Mouse (Mus musculus) CH12.LX (cell line): ENCODE data around the gene Arhgap4. TPM values are rescaled to one million over a fixed set of nuclear protein-coding genes. Genes with fewer than 3 reads are reported as not detected.

ENCODE experiments used
- DNase-seq: peaks from one replicate; pipeline ENCODE4 v3.0.0-alpha.2; 2013; ENCODE audit errors: extremely low read depth
- H3K27ac ChIP-seq: 2 replicates; pipeline ENCODE4 v1.5.1; 2012; ENCODE audit warnings: low read depth, mild to moderate bottlenecking, control low read depth, moderate library complexity; ENCODE audit not compliant: insufficient read depth
- H3K27me3 ChIP-seq: replicated peaks from 2 replicates; pipeline ENCODE3; 2012; ENCODE audit warnings: inconsistent platforms
- H3K36me3 ChIP-seq, 2 experiments: replicated peaks in 1 of 2; 2 replicates each; pipeline versions ENCODE3 to v1.6.1; 2012; ENCODE audit warnings: inconsistent platforms in 1 of 2, low read length in 1 of 2, mild to moderate bottlenecking in 1 of 2, mixed read lengths in 1 of 2, moderate library complexity in 1 of 2; ENCODE audit not compliant: control insufficient read depth in 1 of 2, insufficient read depth in 1 of 2
- H3K4me1 ChIP-seq, 2 experiments: 2 replicates each; pipeline ENCODE4 v1.6.1; 2012; ENCODE audit warnings: inconsistent platforms in 1 of 2, moderate library complexity in 1 of 2; ENCODE audit not compliant: insufficient read depth in 2 of 2, control insufficient read depth in 1 of 2
- H3K4me2 ChIP-seq: 2 replicates; pipeline ENCODE4 v1.6.1; 2012; ENCODE audit warnings: low read depth, mild to moderate bottlenecking, control low read depth; ENCODE audit not compliant: poor library complexity, insufficient read depth, severe bottlenecking
- H3K4me3 ChIP-seq, 3 experiments: fragments of 150-350 bp in 1 of 3; sonication (generic) in 1 of 3; replicated peaks in 1 of 3; 2 replicates each; pipeline versions ENCODE3 to v1.5.1; 2011 to 2012; ENCODE audit warnings: low read depth in 2 of 3, low read length in 2 of 3, mild to moderate bottlenecking in 2 of 3, moderate library complexity in 2 of 3, control low read depth in 1 of 3, improper control_type of control experiment in 1 of 3, inconsistent platforms in 1 of 3, mixed read lengths in 1 of 3; ENCODE audit not compliant: poor library complexity in 1 of 3
- H3K79me2 ChIP-seq: replicated peaks from 2 replicates; pipeline ENCODE4 v1.6.1; 2012; ENCODE audit warnings: mild to moderate bottlenecking, moderate library complexity; ENCODE audit not compliant: control insufficient read depth, poor library complexity, insufficient read depth, severe bottlenecking; ENCODE audit errors: extremely low read depth
- H3K9ac ChIP-seq: 2 replicates; pipeline ENCODE4 v1.6.1; 2012; ENCODE audit warnings: low read depth, mild to moderate bottlenecking, control low read depth, moderate library complexity; ENCODE audit not compliant: insufficient read depth
- H3K9me3 ChIP-seq: replicated peaks from 2 replicates; pipeline ENCODE3; 2012; ENCODE audit warnings: low read length, inconsistent platforms, mixed read lengths
- BHLHE40 ChIP-seq: IDR thresholded peaks from 2 replicates; pipeline ENCODE4 v1.6.1; 2011; ENCODE audit warnings: mild to moderate bottlenecking, low read depth, low read length, improper control_type of control experiment
- CHD2 ChIP-seq: IDR thresholded peaks from 2 replicates; pipeline ENCODE4 v1.6.1; 2011; ENCODE audit warnings: low read length, improper control_type of control experiment
- CTCF ChIP-seq, 2 experiments: IDR thresholded peaks in 1 of 2; conservative IDR thresholded peaks in 1 of 2; 2 replicates each; pipeline ENCODE4 v1.5.1; 2011 to 2012; ENCODE audit warnings: low read depth in 2 of 2, low read length in 2 of 2, improper control_type of control experiment in 1 of 2, inconsistent platforms in 1 of 2, mild to moderate bottlenecking in 1 of 2, moderate library complexity in 1 of 2
- E2F4 ChIP-seq: IDR thresholded peaks from 2 replicates; pipeline ENCODE4 v1.6.1; 2011; ENCODE audit warnings: low read depth, low read length, improper control_type of control experiment; ENCODE audit not compliant: insufficient replicate concordance
- EP300 ChIP-seq: IDR thresholded peaks from 2 replicates; pipeline ENCODE4 v1.6.1; 2011; ENCODE audit warnings: low read length, improper control_type of control experiment
- ETS1 ChIP-seq: conservative IDR thresholded peaks from 2 replicates; pipeline ENCODE4 v1.6.1; 2012; ENCODE audit warnings: low read depth, mild to moderate bottlenecking, inconsistent platforms, low read length, improper control_type of control experiment, moderate library complexity
- GABPA ChIP-seq: IDR thresholded peaks from 2 replicates; pipeline ENCODE4 v1.6.1; 2012; ENCODE audit warnings: low read depth, low read length, improper control_type of control experiment, inconsistent platforms; ENCODE audit not compliant: insufficient replicate concordance
- HCFC1 ChIP-seq: IDR thresholded peaks from 2 replicates; pipeline ENCODE4 v1.6.1; 2012; ENCODE audit warnings: low read depth, mild to moderate bottlenecking, inconsistent platforms, low read length, improper control_type of control experiment
- JUND ChIP-seq: conservative IDR thresholded peaks from 2 replicates; pipeline ENCODE4 v1.6.1; 2011; ENCODE audit warnings: low read depth, low read length, improper control_type of control experiment
- MAFK ChIP-seq: IDR thresholded peaks from 2 replicates; pipeline ENCODE4 v1.6.1; 2011; ENCODE audit warnings: low read length, improper control_type of control experiment; ENCODE audit not compliant: insufficient replicate concordance
- MAX ChIP-seq: IDR thresholded peaks from 2 replicates; pipeline ENCODE4 v1.6.1; 2011; ENCODE audit warnings: low read length, improper control_type of control experiment
- NELFE ChIP-seq: IDR thresholded peaks from 2 replicates; pipeline ENCODE4 v1.6.1; 2011; ENCODE audit warnings: low read depth, low read length, improper control_type of control experiment
- NRF1 ChIP-seq: IDR thresholded peaks from 2 replicates; pipeline ENCODE4 v1.6.1; 2014; ENCODE audit warnings: low read depth, mild to moderate bottlenecking, inconsistent platforms, low read length, improper control_type of control experiment, moderate library complexity
- POLR2A ChIP-seq: IDR thresholded peaks from 2 replicates; pipeline ENCODE4 v1.6.1; 2011; ENCODE audit warnings: low read depth, mild to moderate bottlenecking, improper control_type of control experiment, low read length
- POLR2AphosphoS2 ChIP-seq: IDR thresholded peaks from 2 replicates; pipeline ENCODE4 v1.6.1; 2011; ENCODE audit warnings: low read depth, low read length, improper control_type of control experiment
- RAD21 ChIP-seq: IDR thresholded peaks from 2 replicates; pipeline ENCODE4 v1.6.1; 2011; ENCODE audit warnings: low read depth, mild to moderate bottlenecking, low read length, improper control_type of control experiment, moderate library complexity
- RCOR1 ChIP-seq: conservative IDR thresholded peaks from 2 replicates; pipeline ENCODE4 v1.6.1; 2012; ENCODE audit warnings: low read depth, mild to moderate bottlenecking, inconsistent platforms, low read length, improper control_type of control experiment
- SMC3 ChIP-seq: IDR thresholded peaks from 2 replicates; pipeline ENCODE4 v1.6.1; 2011; ENCODE audit warnings: low read depth, low read length, improper control_type of control experiment
- TBP ChIP-seq: conservative IDR thresholded peaks from 2 replicates; pipeline ENCODE4 v1.6.1; 2011; ENCODE audit warnings: low read depth, low read length, improper control_type of control experiment
- ZC3H11A ChIP-seq: IDR thresholded peaks from 2 replicates; pipeline ENCODE4 v1.6.1; 2012; ENCODE audit warnings: low read depth, mild to moderate bottlenecking, inconsistent platforms, low read length, improper control_type of control experiment
- ZKSCAN1 ChIP-seq: IDR thresholded peaks from 2 replicates; pipeline ENCODE4 v1.6.1; 2012; ENCODE audit warnings: low read depth, inconsistent platforms, low read length, improper control_type of control experiment, borderline replicate concordance
- ZMIZ1 ChIP-seq: IDR thresholded peaks from 2 replicates; pipeline ENCODE4 v1.6.1; 2012; ENCODE audit warnings: low read depth, mild to moderate bottlenecking, inconsistent platforms, low read length, improper control_type of control experiment
- ZNF384 ChIP-seq: IDR thresholded peaks from 2 replicates; pipeline ENCODE4 v1.6.1; 2012; ENCODE audit warnings: low read depth, low read length, improper control_type of control experiment, inconsistent platforms
- dilution Hi-C: fragments of 300-500 bp; cut with MboI; formaldehyde crosslinking; loops from 2 replicates; pipeline ENCODE4 v1.14.3; 2020; ENCODE audit warnings: low sequenced_read_pairs; ENCODE audit not compliant: extremely low pct_unique_long_range_greater_than_20kb, extremely low pct_ligation_motif_present
- in situ Hi-C: fragments of 300-500 bp; cut with MboI; formaldehyde crosslinking; loops from 3 replicates; pipeline ENCODE4 v1.14.3; 2019; ENCODE audit warnings: low sequenced_read_pairs, low pct_ligation_motif_present, low pct_unique_long_range_greater_than_20kb, mixed read lengths
- polyA plus RNA-seq: library from polyadenylated mRNA; unstranded; fragments of >175 nt; gene quantifications from 2 replicates; pipeline ENCODE4 v1.2.1, GENCODE M21; 2012; ENCODE audit warnings: low read depth; ENCODE audit not compliant: insufficient read length
- total RNA-seq, 2 experiments: library from RNA; depleted of rRNA; stranded (reverse); fragments of 300-350 nt in 1 of 2; fragments of >200 nt in 1 of 2; gene quantifications; 2 replicates each; pipeline ENCODE4 v1.2.3; 2012 to 2014

The Arhgap4 gene
- total and polyA plus RNA-seq, 3 experiments, result 10.9 to 24.1 (median 14.3) TPM

GRCm38 (mm10) chrX:73918631-73919030 is 3.0 kb downstream of the Arhgap4 start:
- H3K4me2 ChIP-seq, result no peak overlapping the region

GRCm38 (mm10) chrX:73916945-73917344 is 4.7 kb downstream of the Arhgap4 start:
- H3K36me3 ChIP-seq, result peaks cover 31 to 33% of the 10 kb centered on the region in 2 experiments
- H3K79me2 ChIP-seq, result peaks cover 16% of the 10 kb centered on the region
- no peak overlapping the region for H3K4me2 ChIP-seq
- peaks cover 4 to 32% of the 10 kb centered on the region in 2 experiments; a peak in 3 of 4 replicates for H3K4me1 ChIP-seq
- dilution Hi-C loops, result no loop called here
- no peak overlapping the region for H3K4me3 ChIP-seq
- in situ Hi-C loops, result no loop called here
- H3K9ac ChIP-seq, result no peak overlapping the region
- TF ChIP-seq BHLHE40, result no peak
- no peak for TF ChIP-seq ZKSCAN1
- no peak for TF ChIP-seq RAD21
- no peak for TF ChIP-seq SMC3
- TF ChIP-seq ETS1, result no peak
- no peak for TF ChIP-seq POLR2A
- TF ChIP-seq NRF1, result no peak
- TF ChIP-seq GABPA, result no peak
- no peak for TF ChIP-seq POLR2AphosphoS2
- TF ChIP-seq HCFC1, result no peak
- TF ChIP-seq, all 38 proteins: peak for 0
- H3K9me3 ChIP-seq, result no peaks in the 10 kb centered on the region
- H3K27ac ChIP-seq, result no peak overlapping the region
- no peaks in the 10 kb centered on the region for H3K27me3 ChIP-seq
- no peak for DNase-seq

More at GRCm38 (mm10) chrX:73918631-73919030, 3.0 kb downstream of the Arhgap4 start:
- Histone ChIP-seq H3K27me3 (no peaks in the 10 kb centered on the region), H3K27ac (no peak overlapping the region), H3K36me3 (peaks cover 31 to 33% of the 10 kb centered on the region in 2 experiments), H3K9me3 (no peaks in the 10 kb centered on the region), H3K79me2 (peaks cover 16% of the 10 kb centered on the region), H3K9ac (no peak overlapping the region), H3K4me3 (no peak overlapping the region), H3K4me1 (peaks cover 2 to 21% of the 10 kb centered on the region in 2 experiments; a peak in 2 of 4 replicates)
- dilution Hi-C loops, result no loop called here
- DNase-seq, result no peak
- in situ Hi-C loops, result no loop called here
- TF ChIP-seq MAX, result no peak
- TF ChIP-seq EP300, result no peak
- no peak for TF ChIP-seq GABPA
- no peak for TF ChIP-seq ZC3H11A
- TF ChIP-seq NELFE, result no peak
- no peak for TF ChIP-seq RCOR1
- TF ChIP-seq ZMIZ1, result no peak
- TF ChIP-seq TBP, result no peak
- no peak for TF ChIP-seq SMC3
- TF ChIP-seq CTCF (conservative IDR thresholded peaks at IDR 0.05 in 1 of 2, IDR thresholded peaks at IDR 0.05 in 1 of 2; ENCODE audit: low read depth in 2 of 2, low read length in 2 of 2), result no peak
- TF ChIP-seq NRF1, result no peak
- TF ChIP-seq MAFK, result no peak
- TF ChIP-seq POLR2A, result no peak
- TF ChIP-seq ZKSCAN1, result no peak
- TF ChIP-seq E2F4, result no peak
- TF ChIP-seq JUND, result no peak
- TF ChIP-seq CHD2, result no peak
- no peak for TF ChIP-seq ZNF384
